Mouse (Mus musculus) limb, embryonic 14.5 days (tissue): ENCODE data around the gene Rbm33. TPM values are rescaled to one million over a fixed set of nuclear protein-coding genes. Genes with fewer than 3 reads are reported as not detected.

ENCODE experiments used
- ATAC-seq: fragments of 200-750 bp; cut with Nextera tagmentation; 2 replicates; pipeline ENCODE4 v1.8.0; 2017; ENCODE audit warnings: low read depth, moderate number of reproducible peaks, moderate TSS enrichment; ENCODE audit not compliant: low FRiP score
- DNase-seq: peaks from one replicate; pipeline ENCODE4 v3.0.0-alpha.2; 2015; ENCODE audit warnings: low spot score
- H3K27ac ChIP-seq: fragments of 300-500 bp; sonication (generic); replicated peaks from 2 replicates; pipeline ENCODE4 v1.5.1; 2014; ENCODE audit warnings: low read depth, mild to moderate bottlenecking, low read length, moderate library complexity, mixed read lengths
- H3K27me3 ChIP-seq: fragments of 300-500 bp; sonication (generic); 2 replicates; pipeline ENCODE4 v1.6.1; 2014; ENCODE audit warnings: low read length, mixed read lengths; ENCODE audit not compliant: control insufficient read depth, insufficient read depth
- H3K36me3 ChIP-seq: fragments of 300-500 bp; sonication (generic); 2 replicates; pipeline ENCODE4 v1.6.1; 2014; ENCODE audit warnings: mild to moderate bottlenecking, low read length, moderate library complexity, mixed read lengths; ENCODE audit not compliant: control insufficient read depth, insufficient read depth
- H3K4me1 ChIP-seq: fragments of 300-500 bp; sonication (generic); 2 replicates; pipeline ENCODE4 v1.6.1; 2014; ENCODE audit warnings: antibody characterized with exemption, low read length, mixed read lengths; ENCODE audit not compliant: control insufficient read depth, insufficient read depth
- H3K4me2 ChIP-seq: fragments of 300-500 bp; sonication (generic); replicated peaks from 2 replicates; pipeline ENCODE4 v1.6.1; 2014; ENCODE audit warnings: low read depth, mild to moderate bottlenecking, low read length, moderate library complexity; ENCODE audit not compliant: severe bottlenecking
- H3K4me3 ChIP-seq: fragments of 300-500 bp; sonication (generic); replicated peaks from 2 replicates; pipeline ENCODE4 v1.5.1; 2014; ENCODE audit warnings: low read length
- H3K9ac ChIP-seq: fragments of 300-500 bp; sonication (generic); 2 replicates; pipeline ENCODE4 v1.6.1; 2014; ENCODE audit warnings: mild to moderate bottlenecking, low read depth, low read length, moderate library complexity; ENCODE audit not compliant: severe bottlenecking
- H3K9me3 ChIP-seq: fragments of 300-500 bp; sonication (generic); 2 replicates; pipeline ENCODE4 v1.6.1; 2016; ENCODE audit warnings: low read length; ENCODE audit not compliant: control insufficient read depth
- POLR2A ChIP-seq: fragments of 200-500 bp; IDR thresholded peaks from 2 replicates; pipeline ENCODE4 v1.8.0; 2012; ENCODE audit warnings: inconsistent platforms, mild to moderate bottlenecking, moderate library complexity, borderline replicate concordance; ENCODE audit not compliant: insufficient read depth, insufficient read length; ENCODE audit errors: extremely low read depth
- WGBS: fragments of 180-500 bp; shearing (Covaris S2); extraction: QIAGEN DNeasy Blood & Tissue Kit; methylation state at CpG from one replicate; pipeline ENCODE4 v1.1.7; 2014; 5-methylcytosine and 5-hydroxymethylcytosine counted together
- polyA plus RNA-seq, 2 experiments: library from polyadenylated mRNA; depleted of rRNA in 1 of 2; stranded (reverse) in 1 of 2; unstranded in 1 of 2; fragments of >200 nt; fragmentation: Nextera tagmentation in 1 of 2; extraction: Ambion mirVana in 1 of 2; gene quantifications; 2 replicates each; pipeline versions ENCODE4 v1.2.1 to v1.2.3; 2012 to 2014

The Rbm33 gene
- polyA plus RNA-seq, 2 experiments: 19.3 to 43.9 TPM

DNA sequence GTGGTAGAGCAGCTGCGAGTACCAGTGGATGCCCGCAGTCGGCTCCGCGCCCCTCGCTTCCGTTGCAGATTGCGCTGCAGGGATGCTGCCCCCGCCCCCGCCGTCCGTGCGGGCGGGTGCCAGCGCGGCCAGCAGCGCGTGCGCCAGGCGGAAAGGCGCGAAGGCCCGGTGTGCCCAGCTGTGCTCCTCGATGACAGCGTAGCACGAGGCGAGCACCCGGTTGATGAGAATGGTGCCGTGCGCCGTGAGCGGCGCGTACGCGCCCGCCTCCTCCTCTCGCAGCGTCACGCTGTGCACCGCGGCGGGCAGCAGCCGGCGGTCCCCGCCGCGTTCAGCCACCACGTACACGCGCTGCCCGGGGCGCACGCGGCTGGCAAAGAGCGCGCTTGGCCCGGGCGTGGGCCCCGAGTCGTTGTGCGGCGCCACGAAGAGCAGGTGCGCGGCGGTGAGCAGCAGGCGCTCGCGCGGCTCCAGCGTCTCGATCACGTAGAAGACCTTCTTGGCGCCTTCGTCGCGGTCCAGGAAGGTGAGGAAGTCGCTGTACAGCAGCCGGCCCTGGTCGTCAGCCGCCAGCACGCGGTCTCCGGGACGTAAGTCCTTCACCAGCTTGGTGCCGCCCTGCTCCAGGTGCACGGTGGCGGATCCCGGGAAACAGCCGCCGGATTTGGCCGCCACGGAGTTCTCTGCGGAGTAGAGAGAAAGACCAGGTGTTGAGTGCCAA, 141.2 kb downstream of the Rbm33 start:
- Histone ChIP-seq H3K4me1 (peaks cover 14% of the 10 kb centered on the region), H3K4me3 (peak overlapping the region; percentile 37), H3K36me3 (no peaks in the 10 kb centered on the region), H3K27ac (no peak overlapping the region), H3K9ac (no peak overlapping the region), H3K4me2 (peak overlapping the region; percentile 51), H3K9me3 (no peaks in the 10 kb centered on the region), H3K27me3 (peaks cover 71% of the 10 kb centered on the region)
- WGBS: 1% methylated on average over 72 of the region's 95 CpGs
- TF ChIP-seq POLR2A: no peak
- no peak for ATAC-seq
- no peak for DNase-seq

DNA sequence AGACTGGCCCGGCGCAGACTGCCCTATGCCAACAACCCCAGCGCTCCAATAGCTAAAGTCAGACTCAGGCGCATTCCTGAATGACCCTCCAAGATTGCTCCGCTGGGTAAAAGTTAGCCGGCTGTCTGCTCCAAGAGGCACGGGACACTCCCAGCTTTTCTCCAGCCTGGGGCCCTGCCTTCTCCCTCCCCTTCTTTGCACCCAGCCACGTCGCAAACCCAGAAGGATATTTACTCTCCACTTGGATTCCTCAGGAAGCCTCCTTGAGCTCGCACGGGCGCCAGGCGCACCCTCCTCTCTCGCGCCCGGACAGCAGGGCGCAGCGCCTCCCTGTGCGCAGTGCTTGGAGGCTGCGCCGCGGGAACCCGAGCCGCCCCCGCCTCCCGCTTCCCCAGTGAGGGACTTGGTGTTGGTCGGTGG, 141.9 kb downstream of the Rbm33 start:
- no peaks in the 10 kb centered on the region for H3K36me3 ChIP-seq
- no peak for TF ChIP-seq POLR2A
- H3K4me1 ChIP-seq: peaks cover 14% of the 10 kb centered on the region
- DNase-seq: no peak
- H3K9ac ChIP-seq: no peak overlapping the region
- 2% methylated on average over 27 of the region's 27 CpGs for WGBS
- H3K27ac ChIP-seq: no peak overlapping the region
- no peak for ATAC-seq
- peak overlapping the region; percentile 5; the same call in 1 of the 2 replicates for H3K4me3 ChIP-seq
- peak overlapping the region; percentile 51; the same call in 1 of the 2 replicates for H3K4me2 ChIP-seq
- no peaks in the 10 kb centered on the region for H3K9me3 ChIP-seq
- peaks cover 79% of the 10 kb centered on the region for H3K27me3 ChIP-seq

DNA sequence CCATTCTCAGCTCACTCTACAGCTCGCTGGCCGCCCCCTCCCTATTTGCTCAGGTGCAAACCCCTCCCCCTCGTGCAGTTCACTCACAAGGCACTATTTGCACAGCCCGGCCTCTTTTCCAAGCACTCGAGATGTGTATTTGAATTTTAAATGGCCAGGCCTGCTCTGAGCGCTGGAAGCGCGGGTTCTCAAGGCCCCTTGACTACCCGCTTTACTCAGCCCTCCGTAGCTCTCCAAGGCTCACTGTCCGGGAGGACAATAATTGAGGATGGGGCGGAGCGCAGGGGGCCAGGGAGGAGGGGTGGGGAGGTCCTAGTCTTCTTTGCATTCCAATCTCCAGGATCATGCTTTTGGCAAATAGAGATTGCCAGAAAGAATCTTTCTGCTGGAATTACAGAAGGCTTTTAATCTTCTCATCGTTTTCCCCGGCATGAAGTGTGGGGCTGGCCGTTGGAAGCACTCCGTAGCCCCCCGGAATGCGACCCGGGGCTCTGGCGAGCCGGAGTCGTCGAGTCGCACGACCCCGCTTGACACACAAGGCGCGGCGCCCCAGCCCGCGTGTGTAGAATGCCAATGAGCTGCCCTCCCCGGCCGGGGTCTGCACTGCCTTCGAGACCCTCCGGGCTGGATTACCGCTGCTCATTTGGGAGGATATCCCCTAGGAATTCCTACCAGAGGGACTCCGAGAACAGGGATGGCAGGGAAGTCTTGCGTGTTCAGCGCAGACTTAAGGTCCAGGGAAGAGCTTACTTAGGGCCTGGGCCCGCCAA, 142.7 kb downstream of the Rbm33 start:
- peaks cover 19% of the 10 kb centered on the region for H3K4me1 ChIP-seq
- no peak for ATAC-seq
- H3K36me3 ChIP-seq: no peaks in the 10 kb centered on the region
- H3K4me2 ChIP-seq: no peak overlapping the region
- no peak overlapping the region for H3K9ac ChIP-seq
- H3K27me3 ChIP-seq: peaks cover 87% of the 10 kb centered on the region
- no peak overlapping the region for H3K27ac ChIP-seq
- 1% methylated on average over 40 of the region's 41 CpGs for WGBS
- H3K9me3 ChIP-seq: no peaks in the 10 kb centered on the region
- peak overlapping the region; percentile 16; the same call in 1 of the 2 replicates for H3K4me3 ChIP-seq
- DNase-seq: no peak
- TF ChIP-seq POLR2A: no peak

DNA sequence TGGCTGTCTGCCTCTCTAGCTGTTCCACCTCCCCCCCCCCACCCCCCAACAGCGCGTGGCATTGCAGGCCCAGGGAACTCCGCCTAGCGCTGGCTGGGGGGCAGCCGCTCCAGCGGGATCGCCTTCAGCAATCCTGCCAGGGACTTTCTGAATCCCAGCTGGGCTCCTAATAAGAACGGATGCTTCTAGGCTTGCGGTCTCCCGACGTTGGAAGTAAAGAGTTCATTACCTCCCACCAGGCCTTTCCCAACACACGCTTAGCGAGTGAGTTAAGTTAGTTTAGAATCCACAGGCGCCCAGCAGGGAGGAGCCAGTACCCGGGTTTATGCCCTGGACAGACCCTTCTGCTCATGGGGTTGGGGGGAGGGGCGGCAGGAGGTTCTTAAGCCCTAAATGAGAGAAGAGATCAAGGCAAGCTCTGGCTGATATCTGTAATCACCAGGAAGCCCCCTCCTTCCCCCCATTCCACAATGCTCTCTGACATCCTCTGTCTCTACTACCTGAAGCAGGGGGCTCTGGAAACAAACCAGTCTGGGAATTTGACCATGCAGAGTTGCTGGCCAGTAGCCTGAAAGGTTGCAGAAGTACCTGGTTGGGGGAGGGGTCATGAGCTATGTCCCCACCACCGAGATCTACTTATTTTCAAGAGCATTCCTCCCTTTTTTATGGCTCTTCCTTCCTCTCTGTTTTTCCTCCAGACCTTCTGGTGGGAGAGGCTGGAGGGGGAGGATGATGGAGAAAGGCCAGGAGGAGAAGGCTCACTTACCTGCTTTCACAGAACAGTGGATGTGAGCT, 143.8 kb downstream of the Rbm33 start:
- ATAC-seq (no peak), DNase-seq (no peak)
- peaks cover 22% of the 10 kb centered on the region for H3K4me1 ChIP-seq
- H3K27me3 ChIP-seq: peaks cover 94% of the 10 kb centered on the region
- H3K9ac ChIP-seq: no peak overlapping the region
- TF ChIP-seq POLR2A: no peak
- no peaks in the 10 kb centered on the region for H3K9me3 ChIP-seq
- H3K4me3 ChIP-seq: no peak overlapping the region; the same call in 1 of the 2 replicates
- H3K27ac ChIP-seq: no peak overlapping the region
- no peaks in the 10 kb centered on the region for H3K36me3 ChIP-seq
- no peak overlapping the region for H3K4me2 ChIP-seq
- WGBS: 2% methylated on average over 15 of the region's 17 CpGs

DNA sequence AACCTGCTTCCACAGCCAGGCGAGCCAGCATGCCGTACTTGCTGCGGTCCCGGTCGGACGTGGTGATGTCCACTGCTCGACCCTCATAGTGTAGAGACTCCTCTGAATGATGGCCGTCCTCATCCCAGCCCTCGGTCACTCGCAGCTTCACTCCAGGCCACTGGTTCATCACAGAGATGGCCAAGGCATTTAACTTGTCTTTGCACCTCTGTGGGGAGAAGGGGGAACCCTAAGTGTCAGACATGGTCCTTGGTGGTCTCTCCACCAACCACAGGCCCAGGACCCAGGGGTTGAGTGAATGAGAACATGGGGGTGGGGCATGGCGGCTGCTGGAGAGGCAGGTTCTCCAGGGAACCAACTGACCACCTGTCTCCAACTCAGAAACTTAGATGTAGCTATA, 144.5 kb downstream of the Rbm33 start:
- no peak overlapping the region for H3K4me2 ChIP-seq
- 13% methylated on average over 11 of the region's 11 CpGs for WGBS
- no peak overlapping the region for H3K27ac ChIP-seq
- no peaks in the 10 kb centered on the region for H3K36me3 ChIP-seq
- DNase-seq (no peak), ATAC-seq (no peak)
- no peak overlapping the region for H3K4me3 ChIP-seq
- H3K9me3 ChIP-seq: no peaks in the 10 kb centered on the region
- no peak overlapping the region for H3K9ac ChIP-seq
- peaks cover 94% of the 10 kb centered on the region for H3K27me3 ChIP-seq
- TF ChIP-seq POLR2A: no peak
- peaks cover 22% of the 10 kb centered on the region for H3K4me1 ChIP-seq
